Mouse (Mus musculus) hindbrain, embryonic 13.5 days (tissue): ENCODE measurements around the gene Tm6sf1. TPM values are rescaled to one million over a fixed set of nuclear protein-coding genes. Genes with fewer than 3 reads are reported as not detected.

Source experiments
- ATAC-seq: fragments of 200-750 bp; cut with Nextera tagmentation; 2 replicates; pipeline ENCODE4 v1.8.0; 2017; ENCODE audit warnings: moderate TSS enrichment; ENCODE audit not compliant: low FRiP score
- H3K27ac ChIP-seq: fragments of 300-500 bp; sonication (generic); 2 replicates; pipeline ENCODE4 v1.5.1; 2015; ENCODE audit warnings: inconsistent platforms, mild to moderate bottlenecking, moderate library complexity
- H3K27me3 ChIP-seq: fragments of 300-500 bp; sonication (generic); 2 replicates; pipeline ENCODE4 v1.6.1; 2015; ENCODE audit warnings: mild to moderate bottlenecking, inconsistent platforms
- H3K36me3 ChIP-seq: fragments of 300-500 bp; sonication (generic); 2 replicates; pipeline ENCODE4 v1.6.1; 2015; ENCODE audit warnings: mild to moderate bottlenecking, inconsistent platforms
- H3K4me1 ChIP-seq: fragments of 300-500 bp; sonication (generic); replicated peaks from 2 replicates; pipeline ENCODE4 v1.6.1; 2015; ENCODE audit warnings: inconsistent platforms
- H3K4me2 ChIP-seq: fragments of 300-500 bp; sonication (generic); 2 replicates; pipeline ENCODE4 v1.6.1; 2015; ENCODE audit warnings: inconsistent platforms, mild to moderate bottlenecking, moderate library complexity
- H3K4me3 ChIP-seq: fragments of 300-500 bp; sonication (generic); 2 replicates; pipeline ENCODE4 v1.5.1; 2015; ENCODE audit warnings: mild to moderate bottlenecking, inconsistent platforms
- H3K9ac ChIP-seq: fragments of 300-500 bp; sonication (generic); 2 replicates; pipeline ENCODE4 v1.6.1; 2015; ENCODE audit warnings: mild to moderate bottlenecking, inconsistent platforms
- H3K9me3 ChIP-seq: fragments of 300-500 bp; sonication (generic); 2 replicates; pipeline ENCODE4 v1.6.1; 2016; ENCODE audit warnings: inconsistent platforms
- WGBS: fragments of 180-500 bp; shearing (Covaris S2); methylation state at CpG from one replicate; pipeline ENCODE4 v1.1.7; 2015; 5-methylcytosine and 5-hydroxymethylcytosine counted together
- polyA plus RNA-seq: library from polyadenylated mRNA; unstranded; fragments of >200 nt; fragmentation: Nextera tagmentation; extraction: Ambion mirVana; gene quantifications from 2 replicates; pipeline ENCODE4 v1.2.1, GENCODE M21; 2015

Tm6sf1 gene
- polyA plus RNA-seq, 1 experiment from 2014 or later: 11.2 TPM

GRCm38 (mm10) chr7:81854568-81855307 is 4.1 kb upstream of the Tm6sf1 start:
- no peak overlapping the region for H3K9ac ChIP-seq
- peaks cover 26% of the 10 kb centered on the region for H3K27me3 ChIP-seq
- H3K4me3 ChIP-seq: no peak overlapping the region
- H3K4me1 ChIP-seq: peaks cover 25% of the 10 kb centered on the region
- H3K9me3 ChIP-seq: no peaks in the 10 kb centered on the region
- no peak overlapping the region for H3K27ac ChIP-seq
- WGBS: 60% methylated on average over 8 of the region's 8 CpGs
- no peak overlapping the region for H3K4me2 ChIP-seq
- H3K36me3 ChIP-seq: no peaks in the 10 kb centered on the region
- ATAC-seq: no peak

GRCm38 (mm10) chr7:81855694-81856093 is 3.1 kb upstream of the Tm6sf1 start, which contains the start of gene Gm10160:
Gm10160 (minus strand) TSS chr7:81855794.
- H3K4me2 ChIP-seq: no peak within 1 kb of the TSS
- peaks cover 36% of the 10 kb centered on the region for H3K27me3 ChIP-seq
- no peak within 1 kb of the TSS for H3K27ac ChIP-seq
- H3K4me1 ChIP-seq: peaks cover 35% of the 10 kb centered on the region
- no peaks in the 10 kb centered on the region for H3K36me3 ChIP-seq
- no peak for ATAC-seq
- no peak within 1 kb of the TSS for H3K4me3 ChIP-seq
- no peaks in the 10 kb centered on the region for H3K9me3 ChIP-seq
- H3K9ac ChIP-seq: no peak within 1 kb of the TSS
- 81% methylated on average over 1 of the region's 1 CpGs for WGBS

DNA sequence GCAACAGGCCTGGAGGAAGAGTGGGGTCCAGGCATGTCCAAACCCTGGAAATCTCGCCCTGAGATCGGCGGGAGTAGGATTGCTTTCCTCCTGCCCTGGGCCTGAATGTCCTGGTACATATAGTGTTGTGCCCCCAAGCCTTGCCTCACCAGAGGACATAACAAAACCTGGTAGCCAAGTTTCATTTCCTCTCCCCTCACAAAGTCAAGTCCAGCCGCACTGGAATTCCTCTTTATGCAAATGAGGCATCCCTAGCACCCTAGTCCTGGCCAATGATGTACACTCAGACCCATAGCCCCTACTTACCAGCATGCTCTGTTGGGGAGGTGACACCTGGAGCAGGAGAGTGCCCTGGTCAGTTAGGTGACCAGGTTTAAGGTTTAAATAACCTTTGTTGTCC is 2.6 kb upstream of the Tm6sf1 start:
- Histone ChIP-seq H3K9ac (no peak overlapping the region), H3K4me1 (peaks cover 35% of the 10 kb centered on the region), H3K9me3 (no peaks in the 10 kb centered on the region), H3K27me3 (peaks cover 41% of the 10 kb centered on the region), H3K36me3 (no peaks in the 10 kb centered on the region), H3K4me3 (no peak overlapping the region), H3K27ac (no peak overlapping the region), H3K4me2 (no peak overlapping the region)
- WGBS: 84% methylated on average over 4 of the region's 4 CpGs
- no peak for ATAC-seq

DNA sequence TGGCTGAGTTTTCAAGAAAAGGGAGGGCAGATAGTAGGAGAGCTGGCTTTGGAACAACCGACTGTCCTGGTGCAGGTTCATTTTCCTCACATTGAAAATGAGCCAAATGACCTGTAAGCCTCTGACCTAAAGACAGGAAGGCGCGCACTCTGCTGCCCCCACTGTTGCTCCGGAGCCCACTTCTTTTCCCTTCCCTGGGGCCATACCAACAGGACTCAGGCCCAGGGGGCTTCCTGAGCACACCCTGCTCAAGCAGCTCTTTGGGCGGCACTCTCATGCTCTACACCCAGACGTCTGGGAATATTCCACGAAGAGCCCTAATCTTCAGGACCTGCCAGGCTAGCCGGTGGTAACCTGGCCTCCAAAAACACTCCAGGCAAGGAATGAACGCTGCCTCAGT is 565 bp upstream of the Tm6sf1 start:
- H3K36me3 ChIP-seq: no peaks in the 10 kb centered on the region
- peak overlapping the region; percentile 97 for H3K4me2 ChIP-seq
- H3K27me3 ChIP-seq: peaks cover 44% of the 10 kb centered on the region
- no peak for ATAC-seq
- H3K9me3 ChIP-seq: no peaks in the 10 kb centered on the region
- no peak overlapping the region for H3K27ac ChIP-seq
- WGBS: 3% methylated on average over 9 of the region's 9 CpGs
- no peak overlapping the region for H3K9ac ChIP-seq
- peak overlapping the region; percentile 67 for H3K4me3 ChIP-seq
- peaks cover 37% of the 10 kb centered on the region for H3K4me1 ChIP-seq

DNA sequence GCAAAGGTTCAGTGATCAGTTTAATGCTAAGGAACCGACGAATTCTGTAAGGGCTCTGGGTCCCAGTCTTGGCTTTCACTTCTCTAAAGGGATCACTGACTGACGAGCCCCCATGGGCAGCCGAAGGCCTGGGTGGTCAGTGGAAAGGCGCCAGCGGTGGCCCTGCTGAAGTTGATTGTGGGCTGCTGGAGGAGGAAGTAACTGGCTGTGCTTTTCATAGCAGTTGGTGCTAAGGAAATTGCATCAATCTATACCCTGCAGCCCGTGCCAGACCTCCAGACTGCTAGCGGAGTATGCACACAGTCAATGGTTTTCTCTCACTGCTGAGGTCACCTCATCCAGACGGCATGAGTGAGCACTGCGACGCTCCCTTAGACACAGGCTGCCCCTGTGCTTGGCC is 1.3 kb downstream of the Tm6sf1 start:
- H3K9ac ChIP-seq: 0 out of 2 replicates have a peak overlapping the region, but pooled peaks have one; percentile 13
- peak overlapping the region; percentile 97 for H3K4me2 ChIP-seq
- WGBS: 48% methylated on average over 11 of the region's 11 CpGs
- peak overlapping the region; percentile 67 for H3K4me3 ChIP-seq
- ATAC-seq: no peak
- no peaks in the 10 kb centered on the region for H3K9me3 ChIP-seq
- no peaks in the 10 kb centered on the region for H3K36me3 ChIP-seq
- peaks cover 31% of the 10 kb centered on the region for H3K4me1 ChIP-seq
- H3K27me3 ChIP-seq: peaks cover 44% of the 10 kb centered on the region
- no peak overlapping the region; the same call in 1 of the 2 replicates for H3K27ac ChIP-seq

DNA sequence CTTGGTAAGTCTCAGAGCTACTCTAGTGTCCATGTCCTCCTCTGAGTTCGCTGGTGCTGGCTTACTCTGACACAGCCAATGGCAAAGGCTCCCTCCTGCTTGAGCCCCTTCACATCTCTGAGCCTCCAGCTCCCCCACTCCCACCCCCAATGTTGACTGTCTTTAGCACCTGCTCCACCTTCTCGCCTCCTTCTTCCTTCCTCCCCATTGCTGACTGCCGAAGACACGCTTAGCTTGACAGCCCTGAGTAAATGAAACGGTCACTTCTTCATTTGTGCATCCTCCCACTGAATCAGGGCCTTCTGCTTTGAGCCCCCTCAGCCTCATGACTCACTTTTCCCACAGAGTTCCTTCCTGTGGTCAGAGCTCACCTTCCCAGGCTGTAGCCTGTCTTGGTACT is 2.2 kb downstream of the Tm6sf1 start:
- Histone ChIP-seq H3K9ac (no peak overlapping the region), H3K27me3 (peaks cover 44% of the 10 kb centered on the region), H3K4me3 (no peak overlapping the region), H3K9me3 (no peaks in the 10 kb centered on the region), H3K27ac (no peak overlapping the region), H3K36me3 (no peaks in the 10 kb centered on the region), H3K4me2 (peak overlapping the region; percentile 97; the same call in 1 of the 2 replicates), H3K4me1 (peaks cover 31% of the 10 kb centered on the region)
- 87% methylated on average over 5 of the region's 5 CpGs for WGBS
- no peak for ATAC-seq

GRCm38 (mm10) chr7:81861461-81861860 is 2.7 kb downstream of the Tm6sf1 start:
- H3K27me3 ChIP-seq: peaks cover 41% of the 10 kb centered on the region
- WGBS: 81% methylated on average over 2 of the region's 2 CpGs
- ATAC-seq: no peak

DNA sequence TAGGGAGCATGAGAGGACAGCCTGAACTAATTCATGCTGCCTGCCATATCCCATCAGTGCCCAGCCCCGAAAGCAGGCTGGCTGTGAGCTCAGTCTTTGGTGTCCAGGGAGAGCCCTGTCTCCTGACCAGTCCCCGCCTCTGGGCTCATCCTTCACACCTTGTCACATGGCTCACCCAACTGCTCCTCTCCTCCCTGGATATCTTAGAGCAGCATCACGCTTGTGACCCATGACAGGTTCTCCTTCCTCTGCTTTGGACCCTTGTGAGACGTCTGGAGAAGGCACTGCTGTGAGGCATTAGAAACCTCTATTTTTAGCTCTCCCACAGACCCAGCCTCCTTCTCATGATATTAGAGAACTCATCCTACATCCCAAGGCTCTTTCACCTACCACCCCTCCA is 3.1 kb downstream of the Tm6sf1 start:
- H3K27me3 ChIP-seq: peaks cover 37% of the 10 kb centered on the region
- no peak overlapping the region for H3K27ac ChIP-seq
- no peaks in the 10 kb centered on the region for H3K9me3 ChIP-seq
- no peak overlapping the region for H3K9ac ChIP-seq
- H3K4me3 ChIP-seq: no peak overlapping the region
- H3K36me3 ChIP-seq: no peaks in the 10 kb centered on the region
- 67% methylated on average over 4 of the region's 4 CpGs for WGBS
- ATAC-seq: no peak
- no peak overlapping the region for H3K4me2 ChIP-seq
- peaks cover 31% of the 10 kb centered on the region for H3K4me1 ChIP-seq

More at GRCm38 (mm10) chr7:81861461-81861860, 2.7 kb downstream of the Tm6sf1 start:
- Histone ChIP-seq H3K27ac (no peak overlapping the region), H3K9me3 (no peaks in the 10 kb centered on the region), H3K4me1 (peaks cover 31% of the 10 kb centered on the region), H3K36me3 (no peaks in the 10 kb centered on the region), H3K4me2 (no peak overlapping the region), H3K4me3 (no peak overlapping the region), H3K9ac (no peak overlapping the region)

- Histone ChIP-seq H3K9ac (no peak overlapping the region), H3K9me3 (no peaks in the 10 kb centered on the region), H3K4me1 (peaks cover 30% of the 10 kb centered on the region), H3K27ac (no peak overlapping the region), H3K4me3 (no peak overlapping the region), H3K27me3 (peaks cover 27% of the 10 kb centered on the region), H3K4me2 (no peak overlapping the region), H3K36me3 (no peaks in the 10 kb centered on the region)
- ATAC-seq: no peak
- 72% methylated on average over 24 of the region's 24 CpGs for WGBS
These were observed 4.1 kb downstream of the Tm6sf1 start for GRCm38 (mm10) chr7:81862587-81863583.

DNA sequence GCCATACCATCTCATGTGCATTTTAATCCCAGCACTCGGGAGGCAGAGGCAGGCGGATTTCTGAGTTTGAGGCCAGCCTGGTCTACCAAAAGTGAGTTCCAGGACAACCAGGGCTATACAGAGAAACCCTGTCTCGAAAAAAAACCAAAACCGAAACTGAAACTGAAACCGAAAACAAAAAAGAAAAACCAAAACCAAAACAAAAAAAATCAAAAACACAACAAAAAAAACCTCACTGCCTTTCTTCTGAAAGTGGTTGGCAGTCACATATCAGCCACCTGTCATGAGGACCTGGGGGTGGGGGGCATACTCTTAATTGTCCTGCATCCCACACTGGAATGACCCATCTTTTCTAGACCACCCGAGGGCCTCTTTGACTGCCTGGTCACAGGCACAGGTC is 5.8 kb downstream of the Tm6sf1 start:
- Histone ChIP-seq H3K4me2 (no peak overlapping the region), H3K36me3 (no peaks in the 10 kb centered on the region), H3K9ac (no peak overlapping the region), H3K4me1 (peaks cover 16% of the 10 kb centered on the region), H3K27me3 (peaks cover 19% of the 10 kb centered on the region), H3K9me3 (no peaks in the 10 kb centered on the region), H3K4me3 (no peak overlapping the region), H3K27ac (no peak overlapping the region)
- 89% methylated on average over 6 of the region's 6 CpGs for WGBS
- no peak for ATAC-seq

DNA sequence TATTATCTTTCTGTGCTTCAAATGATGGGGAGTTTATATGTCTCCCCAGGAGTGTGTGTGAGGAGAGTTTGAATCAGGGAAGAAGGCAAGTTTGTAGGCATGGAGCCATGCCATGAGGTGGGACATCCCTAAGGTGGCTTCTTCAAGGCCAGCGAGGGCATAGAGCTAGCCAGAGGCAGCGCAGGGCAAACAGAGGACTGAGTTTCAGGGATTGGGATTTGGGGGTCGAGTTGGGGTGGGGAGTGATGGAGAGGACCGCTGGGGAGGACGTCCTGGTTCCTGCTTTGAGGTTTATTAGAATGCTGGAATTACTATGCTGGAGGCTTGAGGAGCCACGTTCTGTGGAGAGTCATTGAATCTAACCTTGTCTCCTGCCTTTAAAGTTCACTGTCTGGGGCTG is 7.1 kb downstream of the Tm6sf1 start:
- 89% methylated on average over 6 of the region's 6 CpGs for WGBS
- no peak for ATAC-seq

GRCm38 (mm10) chr7:81867231-81867930 is 8.6 kb downstream of the Tm6sf1 start:
- ATAC-seq: no peak
- Histone ChIP-seq H3K27me3 (no peaks in the 10 kb centered on the region), H3K4me1 (peaks cover 3% of the 10 kb centered on the region; the same call in 1 of the 2 replicates), H3K36me3 (no peaks in the 10 kb centered on the region), H3K4me3 (no peak overlapping the region), H3K27ac (no peak overlapping the region), H3K9ac (no peak overlapping the region), H3K9me3 (no peaks in the 10 kb centered on the region), H3K4me2 (no peak overlapping the region)
- WGBS: 92% methylated on average over 9 of the region's 9 CpGs

More for the DNA sequence above, 7.1 kb downstream of the Tm6sf1 start:
- Histone ChIP-seq H3K4me2 (no peak overlapping the region), H3K36me3 (no peaks in the 10 kb centered on the region), H3K27me3 (peaks cover 6% of the 10 kb centered on the region; the same call in 1 of the 2 replicates), H3K4me1 (peaks cover 6% of the 10 kb centered on the region), H3K4me3 (no peak overlapping the region), H3K9ac (no peak overlapping the region), H3K27ac (no peak overlapping the region), H3K9me3 (no peaks in the 10 kb centered on the region)
